Mouse (Mus musculus) c-Kit-positive CD71-positive TER-119-negative erythroid progenitor cells, embryonic 14.5 days (primary cell): ENCODE measurements around the gene Ddx21.
"Not testable (repeated sequence)": the region's sequence is repeated elsewhere in the genome, so short reads cannot be mapped to it uniquely, and the experiment has no call there.

Experiments used
- DNase-seq: peaks from one replicate; pipeline ENCODE4 v3.0.0-alpha.2; 2013; ENCODE audit warnings: low read depth

Ddx21 gene

DNA sequence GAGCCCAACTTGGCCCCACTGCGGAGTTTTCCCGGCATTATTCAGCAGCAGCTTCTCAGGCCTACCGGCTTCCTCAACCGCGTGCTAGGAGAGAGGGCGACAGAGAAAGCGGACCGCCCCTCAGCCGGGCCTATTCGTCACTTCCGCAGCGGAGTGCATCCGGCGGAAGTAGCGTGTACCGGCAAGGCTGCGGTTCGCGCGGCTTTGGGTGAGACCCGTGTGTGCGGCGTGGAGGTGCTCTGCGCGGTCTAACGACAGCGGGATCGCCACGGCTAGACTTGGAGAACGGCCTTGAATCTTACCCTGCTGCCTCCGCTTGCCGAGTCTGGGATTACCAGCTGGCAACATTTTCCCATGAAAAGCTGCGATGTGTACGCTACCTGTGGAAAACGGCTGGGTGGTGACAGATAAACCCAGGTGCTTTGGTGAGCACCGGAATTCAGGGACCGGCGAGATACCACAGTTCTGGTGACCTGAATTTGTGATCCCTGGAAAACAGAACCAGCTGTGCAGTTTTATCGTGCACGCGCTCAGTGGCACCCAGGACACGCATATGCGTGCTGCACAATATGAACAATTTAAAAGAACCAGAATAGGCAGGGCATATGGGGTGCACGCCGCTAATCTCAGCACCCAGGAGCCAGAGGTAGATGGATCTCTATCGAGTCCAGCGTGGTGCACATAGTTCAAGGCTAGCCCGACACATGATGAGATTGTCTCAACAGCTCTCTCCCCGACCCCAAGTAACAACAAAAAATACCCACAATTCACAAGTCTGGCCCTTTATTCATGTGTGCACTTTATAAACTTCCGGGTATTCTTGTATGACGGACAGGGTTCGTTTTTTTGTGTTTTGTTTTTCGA lies at the start of gene Ddx21:
Gene Ddx21, minus strand, starts transcription at position 105 of the 864 bp plus-strand sequence.
- peak; percentile 88 for DNase-seq

DNA sequence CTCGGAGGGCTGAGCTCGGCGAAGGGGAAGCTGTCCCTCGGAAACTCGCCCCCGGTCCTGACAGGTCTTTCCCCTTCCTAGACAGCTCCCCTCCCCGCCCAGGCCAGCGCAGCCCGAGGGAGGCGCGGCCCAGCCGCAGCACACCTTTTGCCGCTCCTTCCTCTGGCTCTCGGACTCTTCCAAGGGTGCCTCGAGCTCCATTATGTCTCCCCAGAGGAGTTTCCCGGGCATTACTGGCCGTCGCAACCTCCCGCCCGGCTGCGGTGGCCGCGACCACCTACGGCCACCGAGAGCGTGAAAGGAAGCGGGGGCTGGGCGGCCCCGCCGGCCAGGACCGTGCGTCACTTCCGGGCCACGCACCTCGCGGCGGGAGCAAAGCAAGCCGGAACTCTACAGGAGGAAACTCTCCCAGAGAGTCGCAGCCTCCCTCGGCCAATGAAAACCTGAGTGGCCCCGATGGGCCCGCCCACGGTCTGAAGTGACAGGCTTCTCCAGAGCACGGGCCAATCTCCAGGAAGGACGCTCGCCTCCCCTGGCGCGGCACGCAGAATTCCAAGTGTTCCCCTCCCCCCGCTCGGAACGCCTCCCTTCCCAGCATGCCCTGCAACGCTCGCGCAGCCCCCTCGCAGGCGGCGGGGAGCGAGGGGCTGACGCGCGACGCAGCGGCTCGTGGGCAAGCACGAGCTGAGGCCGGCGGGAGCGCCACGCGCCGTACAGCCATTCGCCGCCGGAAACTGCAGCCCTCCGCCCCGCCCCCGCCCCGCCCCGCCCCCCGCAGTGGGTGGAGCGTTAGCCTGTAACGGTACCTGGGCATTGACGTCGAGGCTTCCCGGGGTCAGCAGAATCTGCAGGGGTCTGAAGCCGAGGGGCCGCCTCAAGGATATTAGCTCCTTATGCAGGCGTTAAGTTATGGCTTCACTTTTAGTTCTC lies 49.1 kb upstream of the Ddx21 start, which contains the start of gene Ddx50:
Gene Ddx50, minus strand, starts transcription at position 338 of the 930 bp plus-strand sequence.
- peak; percentile 95 for DNase-seq

DNA sequence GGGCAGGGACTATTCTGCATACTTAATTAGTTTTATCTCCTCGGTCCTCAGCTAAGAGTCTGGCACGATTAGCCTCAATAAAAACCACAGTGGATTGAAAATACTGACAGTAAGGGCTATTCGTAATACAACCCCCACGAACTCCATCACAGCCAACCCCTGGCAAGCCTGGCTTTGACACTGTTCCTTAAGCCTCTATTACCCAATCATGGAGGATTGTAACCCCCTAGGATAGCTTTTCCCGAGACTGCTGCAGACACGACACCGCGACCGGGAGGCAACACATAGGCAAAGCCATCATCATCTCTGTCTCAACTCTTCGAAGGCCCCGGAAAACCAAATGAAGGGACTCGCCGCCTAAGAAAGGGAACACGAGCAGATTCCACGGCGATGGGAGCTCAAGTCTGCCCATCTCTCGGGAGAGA lies 48.3 kb upstream of the Ddx21 start:
- peak; percentile 50 for DNase-seq

DNA sequence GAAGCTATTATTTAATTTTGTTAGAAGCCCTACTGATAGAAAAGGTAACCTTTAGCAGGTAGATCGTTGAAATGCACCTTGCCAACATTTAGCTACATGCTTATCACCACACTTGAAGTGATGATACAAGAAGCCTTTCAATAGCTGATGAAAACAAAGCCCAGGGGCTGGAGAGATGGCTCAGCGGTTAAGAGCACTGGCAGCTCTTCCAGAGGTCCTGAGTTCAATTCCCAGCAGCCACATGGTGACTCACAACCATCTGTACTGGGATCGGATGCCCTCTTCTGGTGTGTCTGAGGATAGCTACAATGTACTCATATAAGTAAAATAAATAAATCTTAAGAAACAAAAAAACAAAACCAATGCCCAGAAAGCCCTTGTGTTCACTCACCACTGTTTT lies 2.1 kb upstream of the Ddx21 start:
- no peak for DNase-seq

DNA sequence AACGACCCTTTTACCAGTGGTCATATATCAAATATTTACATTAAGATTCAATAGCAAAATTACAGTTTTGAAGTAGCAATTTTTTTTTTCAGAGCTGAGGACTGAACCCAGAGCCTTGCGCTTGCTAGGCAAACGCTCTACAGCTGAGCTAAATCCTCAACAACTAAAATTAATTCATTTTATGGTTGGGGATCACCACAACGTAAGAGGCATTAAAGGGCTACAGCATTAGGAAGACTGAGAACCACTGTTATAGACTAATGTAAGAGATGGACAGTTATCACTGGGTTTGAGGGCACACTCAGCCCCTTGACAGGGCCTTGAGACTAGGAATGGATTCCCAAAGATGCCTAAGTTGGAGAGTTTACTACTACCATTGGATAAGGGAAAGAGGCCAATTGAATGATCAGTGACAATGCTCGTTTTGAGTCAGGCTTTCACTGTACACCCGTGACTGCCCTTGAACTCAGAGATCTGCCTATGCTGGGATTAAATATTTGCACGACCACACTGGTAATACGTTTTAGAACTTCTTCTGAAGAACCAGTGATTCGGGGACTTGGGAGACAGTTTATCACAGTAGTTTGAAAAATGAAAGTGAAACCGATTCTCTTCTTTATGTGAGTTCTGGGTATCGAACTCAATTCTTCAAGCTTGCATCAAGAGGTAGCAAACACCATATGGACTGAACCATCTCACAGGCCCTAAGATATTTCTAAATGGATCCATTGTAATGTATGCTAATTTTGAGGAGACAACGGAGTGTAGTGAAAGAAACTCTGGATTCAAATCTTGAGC lies 1.4 kb upstream of the Ddx21 start:
- DNase-seq = no peak

DNA sequence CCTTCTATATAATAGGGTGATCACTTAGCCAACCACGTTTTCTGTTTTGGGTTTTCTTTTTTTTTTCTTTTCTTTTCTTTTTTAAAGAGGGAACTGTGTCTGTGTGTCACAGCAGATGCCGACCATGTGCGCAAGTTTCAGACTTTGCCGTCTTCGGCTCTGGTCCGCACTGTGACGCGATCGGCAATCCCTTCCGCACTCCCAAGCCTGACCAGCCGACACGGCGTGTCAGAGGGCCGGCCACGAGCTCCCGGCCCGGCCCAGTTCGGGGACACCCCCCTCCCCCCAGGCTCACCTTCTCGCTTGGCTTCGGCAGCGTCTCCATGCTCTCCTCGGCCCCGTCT lies 276 bp downstream of the Ddx21 start:
- no peak for DNase-seq

DNA sequence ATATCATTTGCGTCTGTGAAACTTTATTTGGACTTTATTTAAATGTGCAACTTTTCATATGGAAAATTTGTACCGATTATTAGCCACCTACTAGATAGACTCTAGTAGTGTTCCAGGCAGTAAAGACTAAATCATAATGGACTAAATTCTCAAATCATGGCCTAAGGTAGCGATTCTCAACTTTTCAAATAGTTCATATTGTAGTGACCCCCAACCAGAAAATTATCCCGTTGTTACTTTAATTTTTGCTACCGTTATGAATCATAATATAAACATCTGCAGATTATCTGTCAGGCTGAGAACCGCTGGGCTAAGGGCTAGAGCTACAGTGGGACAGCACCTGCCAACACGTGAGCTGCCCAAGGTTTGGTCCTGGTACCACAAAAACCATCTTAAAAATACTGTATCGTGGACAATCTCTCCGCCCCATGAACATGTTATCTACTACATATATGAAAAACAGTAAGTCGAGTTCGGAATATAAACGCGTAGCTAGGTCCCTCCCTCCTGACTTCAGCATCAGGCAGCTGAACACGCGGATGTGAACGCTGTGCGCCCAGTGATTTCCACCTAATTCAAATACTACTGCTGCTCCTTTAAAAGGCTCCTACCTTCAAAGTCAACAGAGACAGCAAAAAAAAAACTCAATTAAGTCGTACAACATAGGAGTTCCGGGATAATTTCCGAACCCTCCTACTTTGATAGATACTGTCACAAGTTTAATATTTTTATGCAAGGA lies 859 bp downstream of the Ddx21 start:
- no peak for DNase-seq

DNA sequence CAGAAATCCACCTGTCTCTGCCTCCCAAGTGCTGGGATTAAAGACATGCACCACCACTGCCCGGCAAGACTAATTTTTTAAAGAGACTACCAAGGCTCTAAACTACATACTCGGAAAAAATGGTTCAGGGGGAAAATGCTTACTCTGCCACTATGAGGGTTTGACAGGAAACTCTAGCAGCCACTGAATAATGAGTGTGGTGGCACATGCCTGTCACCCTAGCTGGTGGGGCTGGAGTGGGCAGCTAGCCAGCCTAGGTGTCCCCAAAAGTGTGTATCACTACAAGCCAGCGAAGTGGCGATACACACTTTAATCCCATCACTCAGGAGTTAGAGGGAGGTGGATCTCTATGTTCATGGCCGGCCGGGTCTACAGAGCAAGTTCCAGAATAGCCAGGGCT lies 2.0 kb downstream of the Ddx21 start:
- DNase-seq = no peak

DNA sequence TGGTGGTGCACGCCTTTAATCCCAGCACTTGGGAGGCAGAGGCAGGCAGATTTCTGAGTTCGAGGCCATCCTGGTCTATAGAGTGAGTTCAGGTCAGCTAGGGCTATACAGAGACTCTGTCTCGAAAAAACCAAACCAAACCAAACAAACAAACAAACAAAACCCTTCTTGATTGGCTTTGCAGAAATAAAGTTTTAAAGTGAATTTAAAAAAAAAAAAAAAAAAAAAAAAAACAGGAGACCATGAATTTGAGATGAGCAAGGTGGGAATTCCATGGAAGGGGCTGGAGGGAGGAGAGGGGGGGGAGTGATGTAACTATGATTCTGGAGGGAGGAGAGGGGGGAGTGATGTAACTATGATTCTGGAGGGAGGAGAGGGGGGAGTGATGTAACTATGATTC lies 2.8 kb downstream of the Ddx21 start:
- not testable (repeated sequence) for DNase-seq

DNA sequence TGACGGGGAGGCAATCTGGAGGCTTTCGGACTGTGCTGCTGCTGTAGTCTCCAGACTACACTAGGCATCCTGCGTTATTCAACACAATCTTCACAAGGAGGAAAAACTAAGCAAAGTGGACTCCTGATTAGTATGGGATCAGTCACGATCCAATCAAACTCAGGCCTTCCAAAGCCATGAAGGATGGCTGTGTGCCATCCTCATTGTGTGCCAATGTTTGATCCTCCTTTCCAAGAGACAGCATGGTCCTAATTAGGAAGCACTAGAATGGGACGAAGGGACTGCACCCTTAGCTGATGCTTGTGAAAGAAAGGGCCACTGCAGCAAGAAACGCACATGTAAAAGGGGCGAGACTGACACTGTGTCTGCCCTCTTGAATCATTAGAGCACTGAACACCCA lies 9.6 kb downstream of the Ddx21 start:
- no peak for DNase-seq

DNA sequence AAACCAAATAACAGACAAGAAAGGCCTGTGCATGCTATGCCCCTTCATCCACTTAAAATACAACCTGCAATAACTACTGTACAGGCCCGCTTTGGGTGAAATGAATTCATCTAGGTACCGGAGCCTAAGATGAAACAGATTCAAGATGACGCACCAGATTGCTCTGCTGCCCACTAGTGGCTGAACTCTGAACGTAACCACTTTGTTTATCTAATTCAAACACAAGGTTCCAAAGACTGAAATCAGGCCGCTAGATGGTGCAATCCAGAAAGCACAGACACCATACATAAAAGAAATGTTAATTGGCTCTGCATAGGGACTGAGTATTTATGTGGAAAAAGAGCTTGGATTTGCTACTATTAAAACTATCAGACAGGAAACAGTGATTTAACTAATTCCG lies 11.9 kb downstream of the Ddx21 start:
- peak; percentile 95 for DNase-seq

DNA sequence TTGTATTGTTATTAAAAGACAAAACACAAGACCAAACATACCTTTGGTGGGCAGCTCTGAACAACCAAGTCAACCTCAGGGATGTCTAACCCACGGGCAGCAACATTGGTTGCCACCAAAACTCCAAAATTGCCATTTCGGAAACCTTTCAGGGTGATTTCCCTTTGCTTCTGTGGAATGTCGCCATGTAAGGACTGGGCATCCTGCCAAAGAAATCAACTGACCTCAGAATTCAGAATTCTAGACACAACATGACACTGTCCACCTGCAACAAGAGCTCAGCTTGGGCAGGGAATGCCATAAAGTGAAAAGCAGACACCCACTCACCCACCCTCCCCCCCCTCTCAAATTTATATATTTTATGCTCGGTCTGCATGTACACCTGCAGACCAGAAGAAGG lies 13.5 kb downstream of the Ddx21 start:
- no peak for DNase-seq

DNA sequence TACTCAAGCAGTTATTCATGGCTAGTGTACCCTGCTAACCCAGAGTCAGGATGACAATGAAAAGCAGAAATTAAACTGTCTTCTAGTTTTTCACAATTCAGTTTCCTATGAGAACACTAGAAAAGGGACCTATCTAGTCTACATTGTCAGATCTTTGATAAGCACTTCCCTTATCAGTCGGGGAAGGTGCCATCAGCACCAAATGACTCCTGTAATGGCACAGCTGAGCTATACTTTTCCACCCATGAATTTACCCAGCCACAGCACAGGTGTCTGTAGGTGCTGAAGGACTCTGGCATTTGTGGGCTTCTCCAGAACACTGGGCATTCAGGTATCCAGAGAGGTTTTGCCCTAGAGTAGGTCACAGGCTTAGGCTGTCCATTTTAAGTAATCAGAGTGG lies 18.8 kb downstream of the Ddx21 start:
- DNase-seq = no peak

DNA sequence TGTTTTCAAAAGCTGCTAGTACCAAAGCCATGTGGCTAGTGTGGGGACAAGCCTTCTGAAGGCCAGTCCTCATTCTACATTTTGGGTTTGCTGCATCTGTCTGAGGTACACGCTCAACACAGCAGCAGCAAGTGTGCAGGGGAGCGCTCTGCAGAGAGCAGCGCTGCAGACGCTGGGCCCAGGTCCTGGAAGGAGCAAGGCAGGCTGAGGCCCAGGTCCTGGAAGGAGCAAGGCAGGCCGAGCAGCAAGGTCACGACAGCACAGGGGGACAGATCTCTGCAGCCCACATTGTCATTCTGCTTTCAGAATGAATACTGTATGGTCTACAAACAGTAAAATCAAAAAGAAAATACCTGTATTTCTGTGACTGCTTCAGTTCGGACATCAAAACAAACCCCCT lies 19.4 kb downstream of the Ddx21 start:
- no peak for DNase-seq

DNA sequence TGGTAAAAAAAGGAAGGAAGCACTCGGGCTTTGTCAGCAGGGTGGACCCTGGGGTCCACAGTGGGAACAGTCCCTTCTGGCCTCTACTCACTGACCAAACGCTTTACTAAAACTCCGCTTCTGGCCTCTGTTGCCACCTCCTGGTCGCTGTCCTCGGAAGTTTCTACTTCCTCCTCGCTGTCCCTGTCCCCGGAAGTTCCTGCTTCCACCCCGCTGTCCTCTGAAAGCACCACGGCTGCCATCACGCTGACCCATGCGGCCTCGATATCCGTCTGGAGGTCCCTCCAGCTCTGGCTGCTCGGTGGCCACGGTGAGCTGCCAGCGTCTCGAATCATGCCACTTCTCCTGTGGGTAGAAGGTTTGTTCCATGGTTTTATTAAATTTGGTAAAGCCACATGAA lies 19.8 kb downstream of the Ddx21 start:
- no peak for DNase-seq

DNA sequence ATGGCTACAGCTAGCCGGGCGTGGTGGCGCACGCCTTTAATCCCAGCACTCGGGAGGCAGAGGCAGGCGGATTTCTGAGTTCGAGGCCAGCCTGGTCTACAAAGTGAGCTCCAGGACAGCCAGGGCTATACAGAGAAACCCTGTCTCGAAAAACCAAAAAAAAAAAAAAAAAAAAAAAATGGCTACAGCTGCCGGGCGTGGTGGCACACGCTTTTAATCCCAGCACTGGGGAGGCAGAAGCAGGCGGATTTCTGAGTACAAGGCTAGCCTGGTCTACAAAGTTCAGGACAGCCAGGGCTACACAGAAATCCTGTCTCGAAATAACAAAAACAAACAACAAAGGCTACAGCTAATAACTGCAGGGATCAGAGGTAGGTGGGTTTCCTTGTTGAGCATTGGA lies 23.0 kb downstream of the Ddx21 start:
- DNase-seq = not testable (repeated sequence)

DNA sequence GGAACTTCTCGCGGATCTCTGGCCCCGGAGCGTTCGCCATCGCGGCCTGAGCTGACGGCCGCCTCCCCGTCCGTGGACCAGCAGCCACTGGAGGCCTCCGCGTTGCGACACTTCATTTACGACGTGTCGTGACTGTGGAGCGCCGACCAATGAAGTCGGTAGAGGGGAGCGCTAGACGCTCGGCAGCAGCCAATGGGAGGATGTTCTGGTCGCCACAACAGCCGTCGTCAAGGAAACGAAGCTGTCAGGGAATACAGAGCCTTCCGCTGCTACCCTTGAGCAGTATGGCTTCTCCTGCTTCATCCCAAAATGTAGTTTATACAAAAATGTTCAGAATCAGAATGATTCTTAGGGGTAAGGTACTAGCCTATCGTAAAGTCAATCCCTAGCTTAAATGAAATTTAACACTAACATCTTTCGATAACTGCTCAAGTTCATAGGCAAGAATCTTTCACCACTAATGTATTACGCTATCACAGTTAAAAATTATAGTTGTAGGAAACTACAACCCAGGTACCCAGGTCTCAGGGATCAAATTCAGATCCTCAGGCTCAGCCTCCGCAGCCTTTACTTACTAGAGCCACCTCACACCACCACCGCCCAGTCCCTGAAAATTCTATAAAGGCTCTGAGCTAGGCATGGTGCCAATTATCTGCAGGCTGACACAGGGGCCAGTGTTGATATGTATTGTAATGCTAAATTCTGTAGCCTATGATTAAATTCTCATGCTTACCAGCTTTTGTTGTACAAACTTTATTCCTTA lies 23.6 kb downstream of the Ddx21 start, which contains the start of gene Kif1bp:
Gene Kif1bp, minus strand, starts transcription at position 120 of the 763 bp plus-strand sequence.
- peak; percentile 97 for DNase-seq

DNA sequence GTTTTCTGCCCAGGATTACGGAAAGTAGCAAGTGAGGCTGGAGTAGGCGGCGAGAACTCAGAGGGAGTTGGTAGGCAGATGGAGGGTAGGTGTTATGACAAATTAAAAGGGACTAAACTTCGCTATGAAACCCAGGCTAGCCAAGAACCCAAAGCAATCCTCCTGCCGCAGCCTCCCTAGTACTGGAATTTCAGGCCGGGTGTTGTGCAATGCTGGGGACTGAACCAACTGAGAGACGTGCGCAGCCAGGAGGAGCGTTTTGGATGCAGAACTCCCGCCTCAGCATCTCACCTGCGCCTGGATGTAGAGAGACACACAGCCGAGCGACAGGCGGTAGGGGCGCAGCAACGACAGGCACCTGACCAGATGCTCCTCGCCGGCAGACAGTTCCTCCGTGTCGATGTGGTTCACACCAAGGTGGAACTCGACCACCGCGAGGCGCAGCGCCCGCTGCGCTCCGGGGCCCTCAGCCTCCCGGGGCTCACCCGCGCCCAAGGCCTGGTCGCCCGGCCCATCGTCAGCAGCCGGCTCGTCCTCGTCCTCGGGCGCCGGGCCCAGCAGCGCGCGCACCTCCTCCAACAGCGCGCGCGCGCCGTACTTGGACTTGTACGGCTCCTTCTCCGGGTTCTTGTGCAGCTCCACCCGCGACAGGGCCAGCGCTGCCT lies 24.3 kb downstream of the Ddx21 start:
- DNase-seq = no peak

DNA sequence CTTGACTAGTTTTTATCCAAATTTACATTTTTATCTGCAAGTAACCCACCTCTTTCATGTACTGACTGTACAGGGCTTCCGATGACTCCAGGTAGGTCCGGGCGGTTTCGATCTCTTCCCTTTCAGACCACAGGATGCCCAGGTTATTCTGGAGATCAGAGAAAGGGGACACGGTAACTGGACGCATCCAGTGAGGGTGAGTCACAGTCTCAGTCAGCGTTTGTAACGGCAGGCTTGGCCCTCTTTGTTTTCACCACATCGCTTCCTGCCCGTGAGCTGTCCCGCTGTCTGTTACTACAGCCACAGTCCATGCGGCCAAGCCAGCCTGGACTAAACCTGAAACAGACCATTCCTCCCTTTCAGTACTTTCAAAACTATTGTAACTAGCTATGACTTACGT lies 27.1 kb downstream of the Ddx21 start:
- DNase-seq = no peak
